In genomic region chr16:29977011-29977410, GRCm38 (mm10) we compare ENCODE assay signal across 23 mouse cellular contexts.
DNase-seq lines count a peak whose midpoint lies in the region; ATAC-seq lines count a peak whose summit lies in the region.
"Had no signal": no experiment of that assay in that cellular context is flagged by ENCODE, and none has a peak within 500 bp of the region (broad histone marks: within the 10 kb centered on the region; RNA-seq: fewer than 3 reads in every experiment).

No protein-coding gene starts in this region.

- peak; percentile 25 for DNase-seq in heart, postnatal 25 days (ENCODE audit: low spot score)
- no peak for DNase-seq in heart, adult 11 months
- DNase-seq in NIH3T3 (ENCODE audit: low read depth): peak; percentile 24
- DNase-seq in fibroblast of lung, adult 2 months (ENCODE audit: low read depth): peak; percentile 57
- no peak for DNase-seq in ovary, adult 18-20 months (ENCODE audit: low spot score)
- DNase-seq in midbrain, embryonic 11.5 days (ENCODE audit: low spot score, missing footprints): no peak
- no peak for DNase-seq in cerebellum, adult 9-11 months
- DNase-seq: adrenal gland, adult 2 months; cerebellum, adult 11-12 months; cerebellum, postnatal 36 days; embryo, embryonic 11 days; forebrain, postnatal 0 days; kidney, adult 9 months; kidney, postnatal 25 days; layer of hippocampus, postnatal 36 days; thymus, postnatal 14 days had no signal

- H3K9me3 ChIP-seq in stomach, embryonic 14.5 days (ENCODE audit: control insufficient read depth, low read depth, low read length): no peaks in the 10 kb centered on the region
- no peaks in the 10 kb centered on the region for H3K9me3 ChIP-seq in midbrain, embryonic 11.5 days (ENCODE audit: control insufficient read depth, low read length)
- H3K9me3 ChIP-seq: forebrain, embryonic 10.5 days; midbrain, embryonic 15.5 days; neural tube, embryonic 13.5 days had no signal

- H3K4me3 ChIP-seq in stomach, embryonic 14.5 days (ENCODE audit: low read depth, low read length): no peak overlapping the region
- H3K4me3 ChIP-seq in midbrain, embryonic 11.5 days (ENCODE audit: low read depth, low read length): no peak overlapping the region
- H3K4me3 ChIP-seq: forebrain, embryonic 10.5 days; midbrain, embryonic 15.5 days; neural tube, embryonic 13.5 days had no signal

- ATAC-seq in stomach, embryonic 14.5 days (ENCODE audit: insufficient number of reproducible peaks, insufficient read depth, low FRiP score, low read depth): no peak
- ATAC-seq in midbrain, embryonic 11.5 days (ENCODE audit: low FRiP score): no peak
- ATAC-seq: forebrain, postnatal 0 days; hindbrain, postnatal 0 days; intestine, embryonic 16.5 days; midbrain, embryonic 15.5 days had no signal

- 0 out of 2 replicates have a peak overlapping the region, but pooled peaks have one; percentile 21 for H3K27ac ChIP-seq in stomach, embryonic 14.5 days (ENCODE audit: low read length)
- no peak overlapping the region for H3K27ac ChIP-seq in midbrain, embryonic 11.5 days (ENCODE audit: low read depth, low read length)
- H3K27ac ChIP-seq: hindbrain, postnatal 0 days; midbrain, embryonic 15.5 days; neural tube, embryonic 13.5 days had no signal

- no peaks in the 10 kb centered on the region for H3K36me3 ChIP-seq in stomach, embryonic 14.5 days (ENCODE audit: control insufficient read depth, insufficient read depth, low read length)
- H3K36me3 ChIP-seq in midbrain, embryonic 11.5 days (ENCODE audit: control insufficient read depth, insufficient read depth, low read length): no peaks in the 10 kb centered on the region
- H3K36me3 ChIP-seq: forebrain, embryonic 10.5 days; midbrain, embryonic 15.5 days; neural tube, embryonic 13.5 days had no signal

- intact Hi-C loops in heart, postnatal 25 days (cut with DNase I): no loop called here

- no peak overlapping the region for H3K9ac ChIP-seq in stomach, embryonic 14.5 days (replicated peaks; ENCODE audit: low read depth, low read length)
- H3K9ac ChIP-seq in midbrain, embryonic 11.5 days (ENCODE audit: low read length): no peak overlapping the region
- H3K9ac ChIP-seq: forebrain, postnatal 0 days; midbrain, embryonic 15.5 days; neural tube, embryonic 13.5 days had no signal

- H3K4me2 ChIP-seq in stomach, embryonic 14.5 days (replicated peaks; ENCODE audit: low read depth, low read length): no peak overlapping the region
- no peak overlapping the region for H3K4me2 ChIP-seq in midbrain, embryonic 11.5 days
- H3K4me2 ChIP-seq: heart, embryonic 11.5 days; midbrain, embryonic 15.5 days; neural tube, embryonic 13.5 days had no signal

- H3K27me3 ChIP-seq in stomach, embryonic 14.5 days (ENCODE audit: control insufficient read depth, insufficient read depth, low read length): no peaks in the 10 kb centered on the region
- no peaks in the 10 kb centered on the region for H3K27me3 ChIP-seq in midbrain, embryonic 11.5 days (ENCODE audit: control insufficient read depth, insufficient read depth, low read length)
- H3K27me3 ChIP-seq: midbrain, embryonic 15.5 days had no signal

- WGBS in stomach, embryonic 14.5 days: 76% methylated on average over 3 of the region's 3 CpGs
- WGBS in midbrain, embryonic 11.5 days: 66% methylated on average over 3 of the region's 3 CpGs

- H3K4me1 ChIP-seq in stomach, embryonic 14.5 days (ENCODE audit: control insufficient read depth, insufficient read depth, low read length): peaks cover 25% of the 10 kb centered on the region
- peaks cover 3% of the 10 kb centered on the region; the same call in 1 of the 2 replicates for H3K4me1 ChIP-seq in midbrain, embryonic 11.5 days (ENCODE audit: control insufficient read depth, insufficient read depth, low read length)
- H3K4me1 ChIP-seq: midbrain, embryonic 15.5 days had no signal

Comparison
In these comparisons a context has a peak if more than half of its experiments do, and no peak if none do; other contexts are left out.
1. DNase-seq: peak in heart, postnatal 25 days (single experiment), NIH3T3 (single experiment) and fibroblast of lung, adult 2 months (single experiment); none in heart, adult 11 months (single experiment), ovary, adult 18-20 months (single experiment), midbrain, embryonic 11.5 days (single experiment) and cerebellum, adult 9-11 months (single experiment).